Mouse (Mus musculus): ENCODE data around the gene Maml3. TPM values are rescaled to one million over a fixed set of nuclear protein-coding genes. Genes with fewer than 3 reads are reported as not detected.

Gene Maml3
- polyA plus RNA-seq, 1 experiment from 2014 or later, result 8.4 TPM

GRCm38 (mm10) chr3:51963891-51964593 lies 140.8 kb downstream of the Maml3 start:
- Histone ChIP-seq H3K4me2 (no peak overlapping the region), H3K36me3 (no peaks in the 10 kb centered on the region)

GRCm38 (mm10) chr3:51963151-51963791 lies 141.6 kb downstream of the Maml3 start:
- Histone ChIP-seq H3K4me1 (peaks cover 32% of the 10 kb centered on the region), H3K36me3 (no peaks in the 10 kb centered on the region), H3K4me2 (no peak overlapping the region), H3K4me3 (no peak overlapping the region), H3K27ac (no peak overlapping the region), H3K9me3 (no peaks in the 10 kb centered on the region), H3K27me3 (no peaks in the 10 kb centered on the region), H3K9ac (no peak overlapping the region)
- 74% methylated on average over 9 of the region's 9 CpGs for WGBS
- no peak for ATAC-seq (ENCODE audit: borderline replicate concordance, extremely low read depth, low FRiP score, low TSS enrichment)

More at GRCm38 (mm10) chr3:51963891-51964593, 140.8 kb downstream of the Maml3 start:
- Histone ChIP-seq H3K9ac (no peak overlapping the region), H3K4me3 (no peak overlapping the region), H3K27ac (no peak overlapping the region), H3K27me3 (no peaks in the 10 kb centered on the region), H3K4me1 (peaks cover 34% of the 10 kb centered on the region), H3K9me3 (no peaks in the 10 kb centered on the region)
- WGBS, result 15% methylated on average over 4 of the region's 4 CpGs
- no peak; the same call in 1 of the 2 replicates for ATAC-seq (ENCODE audit: borderline replicate concordance, extremely low read depth, low FRiP score, low TSS enrichment)

DNA sequence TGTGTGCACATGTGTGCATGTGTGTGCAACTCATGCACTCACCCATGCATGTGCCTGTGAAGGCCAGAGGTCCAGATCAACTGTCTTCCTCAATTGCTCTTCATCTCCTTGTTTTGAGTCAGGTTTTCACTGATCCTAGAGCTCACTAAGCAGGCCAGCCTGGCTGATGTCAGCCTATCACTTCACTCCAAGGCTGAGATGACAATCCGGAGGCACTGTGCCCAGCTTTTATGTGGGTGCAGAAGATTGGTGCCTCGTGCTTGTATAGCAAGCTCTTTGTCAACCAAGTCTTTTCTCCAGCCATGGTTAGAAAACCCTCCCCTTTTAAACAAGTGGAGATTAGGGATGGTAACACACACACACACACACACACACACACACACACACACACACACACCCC lies 146.1 kb downstream of the Maml3 start:
- Histone ChIP-seq H3K4me2 (no peak overlapping the region), H3K9me3 (no peaks in the 10 kb centered on the region), H3K27ac (no peak overlapping the region), H3K9ac (no peak overlapping the region), H3K4me3 (no peak overlapping the region), H3K4me1 (peaks cover 16% of the 10 kb centered on the region), H3K36me3 (no peaks in the 10 kb centered on the region), H3K27me3 (no peaks in the 10 kb centered on the region)
- 57% methylated on average over 2 of the region's 2 CpGs for WGBS
- ATAC-seq (ENCODE audit: borderline replicate concordance, extremely low read depth, low FRiP score, low TSS enrichment), result no peak

DNA sequence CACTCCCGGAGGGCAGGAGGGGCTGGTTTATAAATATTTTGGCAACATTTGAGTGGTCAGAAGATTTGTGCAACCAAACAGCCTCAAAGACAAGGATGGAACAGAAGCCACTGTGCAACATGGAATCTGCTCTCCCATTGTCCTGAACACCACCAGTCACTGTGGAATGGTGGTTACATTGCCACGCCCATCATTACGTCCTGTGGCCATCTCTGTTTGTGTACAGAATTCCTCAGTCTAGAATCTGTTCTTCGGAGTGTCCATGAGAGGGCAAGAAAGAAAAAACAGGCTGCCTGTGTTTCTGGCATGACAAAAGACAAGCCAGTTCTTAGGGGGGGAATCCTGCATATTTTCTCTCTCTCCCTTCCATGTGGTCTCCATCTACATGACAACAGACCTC lies 150.4 kb downstream of the Maml3 start:
- no peak overlapping the region for H3K27ac ChIP-seq
- no peak overlapping the region for H3K4me3 ChIP-seq
- no peak overlapping the region for H3K9ac ChIP-seq
- WGBS, result 27% methylated on average over 4 of the region's 4 CpGs
- no peak overlapping the region for H3K4me2 ChIP-seq
- H3K36me3 ChIP-seq, result no peaks in the 10 kb centered on the region
- H3K4me1 ChIP-seq, result peaks cover 33% of the 10 kb centered on the region
- no peak for ATAC-seq (ENCODE audit: borderline replicate concordance, extremely low read depth, low FRiP score, low TSS enrichment)
- no peaks in the 10 kb centered on the region for H3K27me3 ChIP-seq
- H3K9me3 ChIP-seq, result no peaks in the 10 kb centered on the region

DNA sequence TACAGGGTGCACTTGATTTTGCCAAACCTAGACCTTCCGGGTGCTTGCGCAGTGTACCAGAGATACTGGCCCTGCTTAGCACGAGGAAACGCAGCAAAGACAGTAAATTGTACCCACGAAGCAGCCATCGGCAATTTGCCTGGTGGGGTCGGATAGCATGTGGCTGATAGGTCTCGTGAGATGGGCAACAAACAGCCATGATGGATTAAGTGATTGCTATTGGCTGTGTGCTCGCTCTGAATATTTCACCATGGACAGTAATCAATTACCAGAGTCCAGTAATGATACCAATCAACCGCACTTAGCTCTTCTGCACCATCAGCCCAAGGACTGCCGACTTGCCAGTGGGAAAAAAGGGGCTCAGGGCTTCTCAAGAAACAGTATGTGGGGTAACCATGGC lies 150.9 kb downstream of the Maml3 start:
- WGBS, result 67% methylated on average over 11 of the region's 11 CpGs
- no peak for ATAC-seq (ENCODE audit: borderline replicate concordance, extremely low read depth, low FRiP score, low TSS enrichment)
- Histone ChIP-seq H3K4me3 (no peak overlapping the region), H3K27me3 (no peaks in the 10 kb centered on the region), H3K36me3 (no peaks in the 10 kb centered on the region), H3K4me2 (no peak overlapping the region), H3K4me1 (peaks cover 33% of the 10 kb centered on the region), H3K9ac (no peak overlapping the region), H3K9me3 (no peaks in the 10 kb centered on the region), H3K27ac (no peak overlapping the region)

- Histone ChIP-seq H3K4me1 (peaks cover 33% of the 10 kb centered on the region), H3K27me3 (no peaks in the 10 kb centered on the region), H3K4me3 (peak overlapping the region; percentile 20), H3K9me3 (no peaks in the 10 kb centered on the region), H3K27ac (0 out of 2 replicates have a peak overlapping the region, but pooled peaks have one; percentile 40), H3K4me2 (peak overlapping the region; percentile 45), H3K36me3 (no peaks in the 10 kb centered on the region), H3K9ac (no peak overlapping the region)
- no peak for ATAC-seq (ENCODE audit: borderline replicate concordance, extremely low read depth, low FRiP score, low TSS enrichment)
- 61% methylated on average over 33 of the region's 33 CpGs for WGBS
These were observed 151.9 kb downstream of the Maml3 start for GRCm38 (mm10) chr3:51952728-51953623.

- Histone ChIP-seq H3K4me3 (peak overlapping the region; percentile 20; the same call in 1 of the 2 replicates), H3K4me1 (peaks cover 38% of the 10 kb centered on the region), H3K36me3 (no peaks in the 10 kb centered on the region), H3K9me3 (no peaks in the 10 kb centered on the region), H3K9ac (no peak overlapping the region), H3K27ac (no peak overlapping the region), H3K4me2 (peak overlapping the region; percentile 45), H3K27me3 (no peaks in the 10 kb centered on the region)
- 66% methylated on average over 9 of the region's 9 CpGs for WGBS
- 0 out of 2 replicates have a peak, but pooled peaks have one; percentile 20 for ATAC-seq (ENCODE audit: borderline replicate concordance, extremely low read depth, low FRiP score, low TSS enrichment)
These were observed 152.6 kb downstream of the Maml3 start for GRCm38 (mm10) chr3:51952267-51952666.

DNA sequence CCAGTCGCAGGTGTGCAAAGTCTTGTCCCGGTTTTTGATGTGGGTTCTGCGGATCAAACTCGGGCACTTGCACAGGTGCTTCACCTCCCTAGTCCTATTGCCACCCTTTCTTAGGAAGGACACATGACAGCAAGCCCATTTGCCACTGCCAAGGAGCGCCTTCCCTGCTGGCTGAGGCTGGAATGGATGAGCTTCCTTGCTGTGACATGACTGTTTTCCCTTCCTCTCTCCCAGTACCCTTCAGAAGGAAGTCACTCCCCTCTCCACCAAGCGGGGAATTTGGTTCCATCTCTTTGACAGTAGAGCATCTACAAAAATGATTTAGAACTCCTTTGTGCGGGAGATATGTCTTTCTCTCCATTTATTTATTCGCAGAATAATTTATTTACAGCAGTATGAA lies 155.2 kb downstream of the Maml3 start:
- Histone ChIP-seq H3K9ac (no peak overlapping the region), H3K27ac (no peak overlapping the region), H3K27me3 (no peaks in the 10 kb centered on the region), H3K4me1 (peaks cover 42% of the 10 kb centered on the region), H3K4me2 (no peak overlapping the region), H3K4me3 (no peak overlapping the region), H3K9me3 (no peaks in the 10 kb centered on the region), H3K36me3 (no peaks in the 10 kb centered on the region)
- ATAC-seq (ENCODE audit: borderline replicate concordance, extremely low read depth, low FRiP score, low TSS enrichment), result no peak
- 61% methylated on average over 8 of the region's 8 CpGs for WGBS

GRCm38 (mm10) chr3:51947168-51947567 lies 157.7 kb downstream of the Maml3 start:
- ATAC-seq (ENCODE audit: borderline replicate concordance, extremely low read depth, low FRiP score, low TSS enrichment), result peak; percentile 64; the same call in 1 of the 2 replicates
- WGBS, result 62% methylated on average over 3 of the region's 3 CpGs
- no peak overlapping the region for H3K9ac ChIP-seq

GRCm38 (mm10) chr3:51943642-51944041 lies 161.2 kb downstream of the Maml3 start:
- no peak overlapping the region for H3K4me2 ChIP-seq
- no peaks in the 10 kb centered on the region for H3K9me3 ChIP-seq
- peaks cover 16% of the 10 kb centered on the region; the same call in 1 of the 2 replicates for H3K4me1 ChIP-seq
- 48% methylated on average over 8 of the region's 8 CpGs for WGBS
- H3K36me3 ChIP-seq, result no peaks in the 10 kb centered on the region
- ATAC-seq (ENCODE audit: borderline replicate concordance, extremely low read depth, low FRiP score, low TSS enrichment), result no peak
- no peak overlapping the region for H3K4me3 ChIP-seq
- no peak overlapping the region for H3K27ac ChIP-seq
- no peak overlapping the region for H3K9ac ChIP-seq
- no peaks in the 10 kb centered on the region for H3K27me3 ChIP-seq

More at GRCm38 (mm10) chr3:51947168-51947567, 157.7 kb downstream of the Maml3 start:
- H3K4me1 ChIP-seq, result peaks cover 26% of the 10 kb centered on the region
- H3K27me3 ChIP-seq, result no peaks in the 10 kb centered on the region
- no peak overlapping the region for H3K27ac ChIP-seq
- no peaks in the 10 kb centered on the region for H3K9me3 ChIP-seq
- H3K4me2 ChIP-seq, result no peak overlapping the region
- H3K36me3 ChIP-seq, result no peaks in the 10 kb centered on the region
- H3K4me3 ChIP-seq, result no peak overlapping the region

GRCm38 (mm10) chr3:51941781-51942180 lies 163.1 kb downstream of the Maml3 start:
- H3K9ac ChIP-seq, result no peak overlapping the region
- no peak for ATAC-seq (ENCODE audit: borderline replicate concordance, extremely low read depth, low FRiP score, low TSS enrichment)
- no peak overlapping the region for H3K4me3 ChIP-seq
- H3K4me1 ChIP-seq, result peaks cover 7% of the 10 kb centered on the region; the same call in 1 of the 2 replicates
- no peak overlapping the region for H3K27ac ChIP-seq
- 83% methylated on average over 8 of the region's 8 CpGs for WGBS
- H3K9me3 ChIP-seq, result no peaks in the 10 kb centered on the region
- H3K27me3 ChIP-seq, result no peaks in the 10 kb centered on the region
- H3K4me2 ChIP-seq, result no peak overlapping the region
- no peaks in the 10 kb centered on the region for H3K36me3 ChIP-seq

All from lung, embryonic 15.5 days (tissue).